Mouse (Mus musculus) sigmoid colon, adult 10 weeks (tissue): ENCODE results near the gene Dffa. TPM values are rescaled to one million over a fixed set of nuclear protein-coding genes. Genes with fewer than 3 reads are reported as not detected.

Experiments used
- polyA plus RNA-seq: library from polyadenylated mRNA; stranded (reverse); fragments of 350-450 nt; fragmentation: Illumina TruSeq; extraction: RNeasy Lipid Tissue Mini Kit (QIAGEN cat#74804); gene quantifications from one replicate; pipeline ENCODE4 v1.2.3, GENCODE M21; 2014; ENCODE audit warnings: low read depth, low replicate concordance

Dffa gene
- 8.0 TPM for polyA plus RNA-seq

GRCm38 (mm10) chr4:149103875-149104561 lies at the start of gene Dffa:
Gene Dffa (plus strand): TSS chr4:149104146.

GRCm38 (mm10) chr4:149099369-149100017 lies 4.5 kb upstream of the Dffa start, which contains the start of gene Pex14:
Gene Pex14 (minus strand): TSS chr4:149099876.

GRCm38 (mm10) chr4:149126663-149127062 lies 22.7 kb downstream of the Dffa start, which contains the start of gene Cort:
Gene Cort (minus strand): TSS chr4:149126763.

GRCm38 (mm10) chr4:149136982-149137770 lies 33.2 kb downstream of the Dffa start, which contains the start of gene Cenps:
Gene Cenps (minus strand): TSS chr4:149137629.

GRCm38 (mm10) chr4:149166215-149166946 lies 62.4 kb downstream of the Dffa start, which contains the start of gene Pgd:
Gene Pgd (minus strand): TSS chr4:149166771.

Other genes with a start within 250 kb of the Dffa start
- 1.1 TPM for gene Pex14, start 4.3 kb upstream of the Dffa start, polyA plus RNA-seq
- gene Cort, start 22.6 kb downstream of the Dffa start, polyA plus RNA-seq: not detected
- 3.1 TPM for gene Cenps, start 33.5 kb downstream of the Dffa start, polyA plus RNA-seq
- 38.9 TPM for gene Pgd, start 62.6 kb downstream of the Dffa start, polyA plus RNA-seq
- gene Kif1b, start 203.5 kb downstream of the Dffa start, polyA plus RNA-seq: 67.2 TPM